Mouse (Mus musculus) testis, adult 2 months (tissue): ENCODE measurements around the gene Foxj1. TPM values are rescaled to one million over a fixed set of nuclear protein-coding genes. Genes with fewer than 3 reads are reported as not detected.
"Not testable (repeated sequence)": the region's sequence is repeated elsewhere in the genome, so short reads cannot be mapped to it uniquely, and the experiment has no call there.

Experiments used
- H3K27ac ChIP-seq: fragments of 200-500 bp; 2 replicates; pipeline ENCODE4 v1.5.1; 2012; ENCODE audit warnings: low read depth, low read length; ENCODE audit not compliant: control insufficient read depth, insufficient read depth
- H3K27me3 ChIP-seq: fragments of 200-500 bp; 2 replicates; pipeline ENCODE4 v1.6.1; 2012; ENCODE audit warnings: mild to moderate bottlenecking, low read length, moderate library complexity; ENCODE audit not compliant: control insufficient read depth, insufficient read depth
- H3K36me3 ChIP-seq: fragments of 200-500 bp; 2 replicates; pipeline ENCODE4 v1.6.1; 2012; ENCODE audit warnings: mild to moderate bottlenecking, low read length; ENCODE audit not compliant: control insufficient read depth, insufficient read depth
- H3K4me1 ChIP-seq: fragments of 200-500 bp; 2 replicates; pipeline ENCODE4 v1.6.1; 2012; ENCODE audit warnings: low read length; ENCODE audit not compliant: control insufficient read depth, insufficient read depth
- H3K4me3 ChIP-seq: fragments of 200-500 bp; 2 replicates; pipeline ENCODE4 v1.5.1; 2012; ENCODE audit warnings: low read depth, mild to moderate bottlenecking, low read length, moderate library complexity, mixed read lengths; ENCODE audit not compliant: control insufficient read depth
- CTCF ChIP-seq: fragments of 200-500 bp; IDR thresholded peaks from 2 replicates; pipeline ENCODE4 v1.5.1; 2012; ENCODE audit warnings: low read depth, mild to moderate bottlenecking, inconsistent platforms, low read length, moderate library complexity; ENCODE audit not compliant: control insufficient read depth, insufficient read depth, insufficient replicate concordance
- POLR2A ChIP-seq: fragments of 200-500 bp; IDR thresholded peaks from 2 replicates; pipeline ENCODE4 v1.6.1; 2012; ENCODE audit warnings: low read depth, mild to moderate bottlenecking, inconsistent platforms, low read length, moderate library complexity; ENCODE audit not compliant: control insufficient read depth
- polyA plus RNA-seq: library from polyadenylated mRNA; depleted of rRNA; stranded (reverse); fragments of >200 nt; gene quantifications from 2 replicates; pipeline ENCODE4 v1.2.3, GENCODE M21; 2012; rRNA removed

Foxj1 gene
- polyA plus RNA-seq = 75.5 and 97.6 TPM in 2 replicates

DNA sequence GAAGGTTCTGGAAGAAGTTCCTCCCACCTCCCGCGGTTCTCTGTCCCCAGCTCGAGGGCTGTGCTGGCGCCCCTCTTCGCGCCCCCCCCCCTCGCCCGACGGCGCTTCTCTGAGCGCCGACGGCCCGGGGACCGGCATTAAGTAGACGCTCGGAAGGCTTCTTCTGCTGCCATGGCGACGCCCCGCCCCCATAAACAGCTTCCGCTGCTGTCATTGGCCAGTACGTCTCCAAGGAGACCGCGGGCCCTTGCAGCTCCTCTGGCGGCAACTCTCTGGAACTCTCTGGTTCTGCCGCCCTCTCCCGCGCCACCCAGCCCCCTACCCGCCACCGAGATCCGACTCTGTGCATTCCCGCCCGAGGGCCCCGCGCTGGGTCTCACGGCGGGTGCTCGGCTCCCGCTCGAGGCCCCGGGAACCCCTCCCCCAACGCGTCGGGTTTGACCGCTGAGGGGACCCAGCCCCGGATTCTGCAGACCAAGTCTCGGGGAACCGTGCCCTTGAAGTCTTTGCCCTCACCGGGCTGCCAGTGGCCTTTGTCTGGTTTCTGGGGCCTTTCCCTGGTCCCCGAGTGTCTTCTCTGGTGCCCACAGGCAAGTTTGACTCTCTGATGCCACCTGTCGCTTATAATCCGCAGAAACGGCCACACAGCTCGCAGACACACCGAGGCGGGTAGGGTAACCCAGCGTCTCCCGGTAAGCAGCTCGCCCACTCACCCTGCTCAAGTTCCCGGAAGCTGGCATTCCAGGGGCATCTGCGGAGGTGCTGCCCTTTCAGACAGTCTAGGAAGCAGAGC lies at the start of gene Foxj1:
Foxj1 (minus strand) TSS at position 156 of the 793 bp plus-strand sequence.
- H3K27ac ChIP-seq = no peak within 1 kb of the TSS; the same call in 1 of the 2 replicates
- H3K4me3 ChIP-seq = peak within 1 kb of the TSS; percentile 88
- no peaks in the 10 kb centered on the region for H3K36me3 ChIP-seq
- peak; percentile 71 for TF ChIP-seq POLR2A
- TF ChIP-seq CTCF = no peak; the same call in none of the 2 replicates
- no peaks in the 10 kb centered on the region for H3K27me3 ChIP-seq
- peaks cover 17% of the 10 kb centered on the region for H3K4me1 ChIP-seq

DNA sequence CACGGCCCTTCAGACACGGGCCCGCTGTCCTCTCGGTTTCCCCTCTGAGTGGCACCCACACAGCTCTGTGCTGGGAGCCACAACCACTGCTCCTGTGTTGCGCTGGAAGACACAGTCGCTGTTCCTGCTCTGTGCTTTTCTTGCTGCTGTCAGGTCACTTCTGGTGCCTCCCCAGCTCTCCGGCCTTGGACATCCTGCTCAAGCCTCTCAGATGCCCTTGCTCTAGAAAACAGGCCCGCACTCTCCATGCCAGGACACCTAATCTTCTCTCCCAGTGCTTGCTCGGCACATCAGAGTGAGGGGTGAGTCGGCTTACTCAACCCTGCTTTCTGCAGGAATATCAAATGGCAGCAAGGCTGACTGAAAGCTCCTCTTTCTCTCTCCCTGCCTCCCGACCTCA lies 49.0 kb upstream of the Foxj1 start:
- Histone ChIP-seq H3K36me3 (no peaks in the 10 kb centered on the region), H3K27ac (no peak overlapping the region), H3K4me3 (no peak overlapping the region), H3K4me1 (no peaks in the 10 kb centered on the region), H3K27me3 (no peaks in the 10 kb centered on the region)
- TF ChIP-seq CTCF = no peak
- no peak for TF ChIP-seq POLR2A

- not testable (repeated sequence) for H3K4me3 ChIP-seq, H3K27me3 ChIP-seq, H3K4me1 ChIP-seq, H3K36me3 ChIP-seq, H3K27ac ChIP-seq
Observed at GRCm38 (mm10) chr11:116383070-116383469, 47.9 kb upstream of the Foxj1 start.

DNA sequence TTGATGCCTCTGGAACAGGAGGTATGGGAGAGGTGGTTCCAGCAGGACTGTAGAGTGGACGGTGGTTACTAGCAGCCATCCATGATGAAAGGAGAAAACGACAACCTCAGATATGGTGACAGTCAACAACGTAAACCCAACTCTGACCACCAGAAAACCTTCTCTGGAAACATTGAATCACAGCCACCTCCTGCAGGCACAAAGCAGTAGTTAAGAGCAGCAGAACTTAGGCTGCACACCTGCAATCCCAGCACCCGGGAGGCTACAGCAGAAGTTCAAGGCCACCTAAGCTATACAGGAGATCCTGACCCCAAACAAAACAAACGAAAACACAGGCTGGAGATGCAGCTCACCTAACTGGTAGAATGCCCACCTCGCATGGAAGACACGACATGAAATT lies 45.6 kb upstream of the Foxj1 start:
- Histone ChIP-seq H3K27me3 (no peaks in the 10 kb centered on the region), H3K4me3 (no peak overlapping the region), H3K27ac (no peak overlapping the region), H3K4me1 (no peaks in the 10 kb centered on the region), H3K36me3 (no peaks in the 10 kb centered on the region)
- TF ChIP-seq POLR2A (no peak), CTCF (no peak)

DNA sequence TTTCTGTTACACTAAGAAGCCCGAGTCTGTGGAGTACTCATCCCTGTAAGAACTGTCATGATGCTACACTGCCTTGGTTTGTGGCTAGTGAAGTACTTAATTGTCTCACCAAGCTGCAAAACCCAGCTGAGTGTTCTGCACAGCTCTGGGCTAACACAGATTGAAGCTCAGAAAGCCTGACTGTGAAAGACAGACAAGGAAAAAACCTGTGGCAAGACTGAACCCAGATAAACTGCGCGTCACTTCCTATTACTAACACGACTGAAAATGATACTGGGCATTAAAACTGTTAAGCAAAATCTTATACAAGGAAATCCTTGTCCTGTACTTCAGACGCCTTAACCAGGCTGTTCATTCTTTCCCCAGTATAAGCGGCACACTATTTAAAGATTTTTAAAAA lies 44.3 kb upstream of the Foxj1 start:
- no peaks in the 10 kb centered on the region for H3K4me1 ChIP-seq
- no peaks in the 10 kb centered on the region for H3K27me3 ChIP-seq
- no peaks in the 10 kb centered on the region for H3K36me3 ChIP-seq
- no peak overlapping the region for H3K27ac ChIP-seq
- no peak for TF ChIP-seq CTCF
- TF ChIP-seq POLR2A = no peak
- no peak overlapping the region for H3K4me3 ChIP-seq

DNA sequence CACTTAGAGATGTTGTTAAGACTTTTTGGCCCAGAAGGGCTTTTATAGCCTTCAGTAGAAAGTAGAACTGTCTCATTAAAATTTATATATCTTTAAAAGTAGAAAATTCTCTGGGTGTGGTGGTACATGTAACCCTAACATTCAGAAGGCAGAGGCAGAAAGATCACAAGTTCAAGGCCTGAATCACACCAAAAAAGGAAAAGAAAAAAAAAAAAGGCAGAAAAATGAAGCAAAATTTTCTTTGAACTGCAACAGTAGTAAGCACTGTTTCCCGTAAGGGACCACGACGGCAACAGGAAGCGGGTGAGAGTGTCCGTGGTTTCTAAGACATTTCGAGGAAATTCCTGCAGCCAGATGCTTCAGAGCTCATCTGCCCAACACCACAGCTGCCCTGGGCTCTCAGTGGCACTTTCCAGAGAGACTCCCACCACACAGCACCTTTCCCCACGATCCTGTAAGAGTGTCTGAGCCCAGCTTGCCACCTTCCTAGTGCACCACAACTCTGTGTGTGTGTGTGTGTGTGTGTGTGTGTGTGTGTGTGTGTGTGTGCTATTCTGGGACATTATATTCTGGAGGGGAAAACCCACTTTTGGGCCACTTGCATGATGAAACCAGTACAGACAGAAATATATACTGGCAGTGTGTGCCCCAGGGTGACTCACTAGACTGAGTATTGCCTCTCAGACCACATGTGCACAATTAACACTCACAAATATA lies 41.9 kb upstream of the Foxj1 start:
- no peak for TF ChIP-seq POLR2A
- no peak for TF ChIP-seq CTCF
- no peak overlapping the region for H3K27ac ChIP-seq
- H3K4me1 ChIP-seq = no peaks in the 10 kb centered on the region
- no peaks in the 10 kb centered on the region for H3K36me3 ChIP-seq
- no peaks in the 10 kb centered on the region for H3K27me3 ChIP-seq
- H3K4me3 ChIP-seq = no peak overlapping the region

- TF ChIP-seq CTCF (no peak), POLR2A (no peak)
- H3K4me1 ChIP-seq = no peaks in the 10 kb centered on the region
- H3K4me3 ChIP-seq = no peak overlapping the region
- H3K27ac ChIP-seq = no peak overlapping the region
- H3K36me3 ChIP-seq = no peaks in the 10 kb centered on the region
- no peaks in the 10 kb centered on the region for H3K27me3 ChIP-seq
Observed at GRCm38 (mm10) chr11:116371894-116372450, 36.8 kb upstream of the Foxj1 start.
